Mouse (Mus musculus) ES-Bruce4 (cell line): Measurements from ENCODE around the gene Grk4. TPM values are rescaled to one million over a fixed set of nuclear protein-coding genes. Genes with fewer than 3 reads are reported as not detected.

Experiments
- H3K27ac ChIP-seq: 2 replicates; pipeline ENCODE4 v1.5.1; 2012; ENCODE audit warnings: low read length, inconsistent platforms; ENCODE audit not compliant: insufficient read depth
- H3K27me3 ChIP-seq: 2 replicates; pipeline ENCODE4 v1.6.1; 2012; ENCODE audit warnings: mild to moderate bottlenecking, low read length, inconsistent platforms; ENCODE audit not compliant: control insufficient read depth, poor library complexity, insufficient read depth, severe bottlenecking
- H3K36me3 ChIP-seq: 2 replicates; pipeline ENCODE4 v1.6.1; 2012; ENCODE audit warnings: inconsistent platforms, mild to moderate bottlenecking, low read length, moderate library complexity; ENCODE audit not compliant: control insufficient read depth, poor library complexity, insufficient read depth, severe bottlenecking
- H3K4me1 ChIP-seq: one replicate; pipeline ENCODE4 v1.8.1; 2011; ENCODE audit warnings: low read length; ENCODE audit not compliant: control insufficient read depth, insufficient read depth
- H3K4me3 ChIP-seq: 2 replicates; pipeline ENCODE4 v1.5.1; 2011; ENCODE audit warnings: low read depth, mild to moderate bottlenecking, low read length
- H3K9ac ChIP-seq: 2 replicates; pipeline ENCODE4 v1.6.1; 2012; ENCODE audit warnings: low read depth, mild to moderate bottlenecking, inconsistent platforms; ENCODE audit not compliant: poor library complexity, severe bottlenecking
- H3K9me3 ChIP-seq: replicated peaks from 2 replicates; pipeline ENCODE4 v1.6.1; 2012; ENCODE audit warnings: mild to moderate bottlenecking, low read length, inconsistent platforms; ENCODE audit not compliant: control insufficient read depth, poor library complexity, insufficient read depth, severe bottlenecking
- CTCF ChIP-seq: IDR thresholded peaks from one replicate; pipeline ENCODE4 v1.8.1; 2011; ENCODE audit warnings: low read depth, low read length
- EP300 ChIP-seq: IDR thresholded peaks from 2 replicates; pipeline ENCODE4 v1.6.1; 2011; ENCODE audit warnings: low read depth, low read length; ENCODE audit not compliant: insufficient read depth
- POLR2A ChIP-seq: IDR thresholded peaks from one replicate; pipeline ENCODE4 v1.8.1; 2011; ENCODE audit warnings: low read length; ENCODE audit not compliant: insufficient read depth
- polyA plus RNA-seq: library from polyadenylated mRNA; stranded (reverse); fragments of >200 nt; gene quantifications from 2 replicates; pipeline ENCODE4 v1.2.4, GENCODE M21; 2011; ENCODE audit warnings: low read depth; ENCODE audit not compliant: missing spikeins, insufficient read depth, insufficient read length

Gene Grk4
- polyA plus RNA-seq, 1 experiment, result 0.25 TPM

DNA sequence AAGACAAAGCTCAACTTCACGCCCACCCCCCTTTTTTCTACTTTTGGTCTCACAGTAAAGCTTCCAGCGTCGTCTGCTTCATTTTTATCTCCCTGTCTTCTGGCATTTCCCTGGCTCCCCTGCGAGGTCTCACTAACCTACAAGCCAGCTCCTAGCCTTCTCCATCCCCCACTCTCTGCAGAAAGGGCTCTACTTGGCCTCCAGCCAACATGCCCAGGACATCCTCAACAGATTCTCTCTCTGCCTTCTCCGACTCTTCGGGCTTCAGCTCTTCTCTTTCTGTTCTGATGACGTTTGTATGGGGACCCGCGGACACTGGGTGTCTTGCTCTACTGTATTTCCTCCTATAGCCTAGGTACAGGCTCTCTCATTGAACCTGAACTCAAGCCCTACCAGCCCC is 5.3 kb upstream of the Grk4 start:
- H3K9me3 ChIP-seq, result no peaks in the 10 kb centered on the region
- H3K36me3 ChIP-seq, result peaks cover 72% of the 10 kb centered on the region
- H3K9ac ChIP-seq, result no peak overlapping the region
- no peak for TF ChIP-seq EP300
- no peak for TF ChIP-seq POLR2A
- no peak for TF ChIP-seq CTCF
- H3K4me3 ChIP-seq, result no peak overlapping the region
- no peaks in the 10 kb centered on the region for H3K27me3 ChIP-seq
- no peaks in the 10 kb centered on the region for H3K4me1 ChIP-seq
- H3K27ac ChIP-seq, result no peak overlapping the region

- no peaks in the 10 kb centered on the region for H3K27me3 ChIP-seq
- H3K4me3 ChIP-seq, result no peak overlapping the region
- no peaks in the 10 kb centered on the region for H3K4me1 ChIP-seq
- no peak overlapping the region for H3K27ac ChIP-seq
- no peaks in the 10 kb centered on the region for H3K9me3 ChIP-seq
- H3K36me3 ChIP-seq, result peaks cover 45% of the 10 kb centered on the region
- no peak overlapping the region for H3K9ac ChIP-seq
- no peak for TF ChIP-seq EP300
- no peak for TF ChIP-seq POLR2A
Observed at GRCm38 (mm10) chr5:34657556-34657955, 2.6 kb upstream of the Grk4 start.

DNA sequence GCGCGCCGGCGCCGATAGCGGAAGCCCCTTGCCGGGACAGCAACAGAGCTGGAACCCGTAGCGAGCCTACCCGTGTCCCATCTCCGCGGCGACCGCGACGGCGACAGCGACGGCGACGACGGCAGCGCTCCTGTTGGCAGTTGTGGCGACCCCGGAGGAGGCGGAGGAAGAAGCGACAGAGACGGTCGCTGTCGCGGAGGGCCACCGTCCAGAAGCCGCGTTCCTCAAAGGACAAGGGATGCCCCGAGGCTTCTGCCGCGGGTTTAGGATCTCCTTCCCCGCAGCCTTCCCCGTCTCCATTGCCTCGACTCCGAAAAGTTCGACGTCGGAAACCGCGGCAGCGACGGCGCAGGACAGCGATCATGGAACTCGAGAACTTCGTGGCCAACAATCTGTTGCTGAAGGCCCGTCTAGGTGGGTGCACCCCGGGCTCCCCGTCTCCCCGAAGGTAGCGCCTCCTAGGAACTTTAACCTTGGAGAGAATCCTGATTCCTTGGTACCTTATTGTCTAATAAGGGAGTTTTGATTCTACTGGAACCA is 482 bp downstream of the Grk4 start:
- no peaks in the 10 kb centered on the region for H3K4me1 ChIP-seq
- no peaks in the 10 kb centered on the region for H3K27me3 ChIP-seq
- H3K4me3 ChIP-seq, result peak overlapping the region; percentile 81
- peak overlapping the region; percentile 50 for H3K9ac ChIP-seq
- H3K27ac ChIP-seq, result peak overlapping the region; percentile 1; the same call in 1 of the 2 replicates
- no peaks in the 10 kb centered on the region for H3K9me3 ChIP-seq
- H3K36me3 ChIP-seq, result peaks cover 18% of the 10 kb centered on the region
- TF ChIP-seq EP300, result no peak
- no peak for TF ChIP-seq POLR2A
- TF ChIP-seq CTCF, result no peak

GRCm38 (mm10) chr5:34661909-34662308 is 1.7 kb downstream of the Grk4 start:
- no peaks in the 10 kb centered on the region for H3K27me3 ChIP-seq
- TF ChIP-seq POLR2A, result no peak
- no peak overlapping the region for H3K27ac ChIP-seq
- H3K4me1 ChIP-seq, result no peaks in the 10 kb centered on the region
- no peak overlapping the region for H3K9ac ChIP-seq
- no peak overlapping the region for H3K4me3 ChIP-seq
- H3K36me3 ChIP-seq, result peaks cover 10% of the 10 kb centered on the region
- H3K9me3 ChIP-seq, result no peaks in the 10 kb centered on the region

DNA sequence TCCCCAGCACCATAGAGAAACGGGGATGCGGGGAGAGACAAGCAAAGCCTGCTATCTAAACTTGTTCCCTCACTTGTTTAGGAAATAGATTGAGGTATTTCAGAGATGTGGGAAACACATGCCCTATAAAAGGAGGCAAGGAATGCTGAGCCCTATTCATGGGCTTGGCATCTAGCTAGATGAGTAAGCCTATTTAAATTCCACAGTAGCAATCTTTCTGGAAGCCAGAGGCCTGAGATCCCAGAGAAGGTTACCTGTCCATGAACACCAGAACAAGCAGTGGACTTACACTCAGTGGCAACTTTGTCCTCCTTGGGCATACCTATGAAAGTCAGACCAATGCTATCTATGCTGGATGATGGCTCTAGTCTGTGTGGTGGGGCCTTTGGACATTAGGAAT is 3.1 kb downstream of the Grk4 start:
- Histone ChIP-seq H3K27me3 (no peaks in the 10 kb centered on the region), H3K27ac (no peak overlapping the region), H3K4me1 (no peaks in the 10 kb centered on the region), H3K9me3 (no peaks in the 10 kb centered on the region), H3K9ac (no peak overlapping the region), H3K4me3 (no peak overlapping the region), H3K36me3 (peaks cover under 1% of the 10 kb centered on the region; the same call in 1 of the 2 replicates)
- TF ChIP-seq POLR2A, result no peak
- TF ChIP-seq EP300, result no peak
- TF ChIP-seq CTCF, result no peak

DNA sequence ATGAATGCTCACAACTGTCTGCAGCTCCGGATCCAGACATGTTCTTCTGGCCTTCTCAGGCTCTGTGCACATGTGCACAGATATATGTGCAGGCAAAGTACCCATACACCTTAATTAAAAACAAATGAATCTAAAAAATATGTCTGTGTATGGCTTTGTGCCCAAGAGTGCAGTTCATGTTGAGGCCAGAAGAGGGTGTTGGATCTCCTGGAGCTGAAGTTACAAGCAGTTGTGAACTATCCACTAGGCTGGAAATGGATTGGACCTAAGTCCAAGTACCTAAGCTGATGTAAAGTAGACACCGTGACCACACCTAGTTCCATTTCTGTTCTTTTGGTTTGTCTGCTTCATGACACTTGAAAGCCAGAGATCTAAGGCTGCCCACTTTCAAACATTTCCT is 9.3 kb downstream of the Grk4 start:
- H3K4me1 ChIP-seq, result no peaks in the 10 kb centered on the region
- H3K9me3 ChIP-seq, result no peaks in the 10 kb centered on the region
- H3K9ac ChIP-seq, result no peak overlapping the region
- H3K36me3 ChIP-seq, result no peaks in the 10 kb centered on the region; the same call in 1 of the 2 replicates
- no peaks in the 10 kb centered on the region for H3K27me3 ChIP-seq
- H3K4me3 ChIP-seq, result no peak overlapping the region
- no peak overlapping the region for H3K27ac ChIP-seq
- TF ChIP-seq CTCF (no peak), EP300 (no peak), POLR2A (no peak)
